31 mouse cellular contexts compared by ENCODE assay signal in the genomic region with DNA sequence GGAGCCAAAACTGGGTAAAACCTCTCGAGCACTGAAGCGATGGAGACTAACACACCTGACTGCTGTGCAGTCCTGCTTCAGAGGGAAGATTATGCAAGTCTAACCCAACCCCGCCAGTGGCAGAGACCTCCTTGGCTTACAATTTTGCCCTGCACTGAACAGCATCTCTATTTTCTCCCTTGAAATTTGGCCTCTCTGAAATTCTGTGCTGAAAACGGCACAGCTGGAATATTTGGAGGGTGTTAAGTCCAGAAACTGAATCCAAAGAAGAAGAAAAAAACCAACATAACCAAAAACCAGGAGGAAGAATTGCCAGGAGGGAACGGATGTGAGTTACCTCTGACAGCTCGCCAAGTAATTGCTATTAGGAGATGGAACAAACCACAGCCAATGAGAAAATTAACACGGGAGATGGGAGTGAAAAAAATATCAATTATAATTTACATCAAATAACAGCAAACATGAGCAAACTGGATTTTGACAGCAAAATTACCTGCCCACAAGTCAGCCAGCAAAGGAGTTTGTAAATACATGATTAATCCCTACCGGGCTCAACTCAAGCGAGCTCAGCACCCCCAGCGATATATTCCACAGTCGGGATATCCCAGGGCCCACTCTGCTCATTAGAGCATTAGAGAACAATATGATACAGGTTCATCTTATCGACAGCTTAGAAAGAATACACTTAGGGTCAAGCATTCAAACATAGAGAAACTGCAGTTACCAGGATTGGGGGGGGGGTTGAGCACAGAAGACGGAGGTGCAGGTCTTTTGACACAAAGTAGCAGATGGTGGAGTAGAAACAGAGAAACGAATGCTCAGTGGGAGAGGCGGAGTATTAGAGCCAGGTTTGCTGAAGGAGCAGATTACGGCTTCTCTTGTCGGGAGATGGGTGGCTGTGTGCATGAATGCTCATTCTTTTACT.
DNase-seq lines count a peak whose midpoint lies in the region; ATAC-seq and TF ChIP-seq lines count a peak whose summit lies in the region.
"Had no signal": no experiment of that assay in that cellular context is flagged by ENCODE, and none has a peak within 500 bp of the region (broad histone marks: within the 10 kb centered on the region; RNA-seq: fewer than 3 reads in every experiment).

No protein-coding gene starts in this region.

- intact Hi-C loops in heart, postnatal 14 days (cut with DNase I): no loop called here

- H3K9me3 ChIP-seq in midbrain, postnatal 0 days (ENCODE audit: low read length): no peaks in the 10 kb centered on the region
- H3K9me3 ChIP-seq in midbrain, embryonic 16.5 days (replicated peaks; ENCODE audit: control insufficient read depth, low read length, poor library complexity, severe bottlenecking): no peaks in the 10 kb centered on the region
- H3K9me3 ChIP-seq: embryonic facial prominence, embryonic 13.5 days; forebrain, embryonic 10.5 days; heart, embryonic 13.5 days; hindbrain, embryonic 13.5 days; limb, embryonic 12.5 days; liver, embryonic 15.5 days; midbrain, embryonic 13.5 days; neural tube, embryonic 15.5 days had no signal

- H3K36me3 ChIP-seq in midbrain, postnatal 0 days (ENCODE audit: insufficient read depth, low read length): peaks cover 4% of the 10 kb centered on the region; the same call in 1 of the 2 replicates
- no peaks in the 10 kb centered on the region for H3K36me3 ChIP-seq in midbrain, embryonic 16.5 days (ENCODE audit: control insufficient read depth, insufficient read depth, low read length)
- H3K36me3 ChIP-seq in small intestine, adult 2 months (ENCODE audit: control insufficient read depth, insufficient read depth, low read length): peaks cover 59% of the 10 kb centered on the region
- H3K36me3 ChIP-seq: forebrain, embryonic 10.5 days; hindbrain, embryonic 13.5 days; limb, embryonic 12.5 days; liver, embryonic 15.5 days; midbrain, embryonic 13.5 days; neural tube, embryonic 15.5 days had no signal

- H3K27me3 ChIP-seq in midbrain, postnatal 0 days (ENCODE audit: insufficient read depth, low read length): no peaks in the 10 kb centered on the region
- H3K27me3 ChIP-seq in midbrain, embryonic 16.5 days (ENCODE audit: control insufficient read depth, insufficient read depth, low read depth, low read length): no peaks in the 10 kb centered on the region
- no peaks in the 10 kb centered on the region for H3K27me3 ChIP-seq in small intestine, adult 2 months (ENCODE audit: control insufficient read depth, insufficient read depth, low read length)
- H3K27me3 ChIP-seq: embryonic facial prominence, embryonic 13.5 days; heart, embryonic 13.5 days; hindbrain, embryonic 13.5 days; limb, embryonic 12.5 days; liver, embryonic 15.5 days; midbrain, embryonic 13.5 days; neural tube, embryonic 15.5 days had no signal

- no peak overlapping the region for H3K4me2 ChIP-seq in midbrain, postnatal 0 days (ENCODE audit: low read depth, low read length, poor library complexity, severe bottlenecking)
- no peak overlapping the region for H3K4me2 ChIP-seq in midbrain, embryonic 16.5 days (ENCODE audit: low read length)
- H3K4me2 ChIP-seq: embryonic facial prominence, embryonic 13.5 days; heart, embryonic 13.5 days; hindbrain, embryonic 13.5 days; limb, embryonic 12.5 days; liver, embryonic 15.5 days; lung, embryonic 14.5 days; midbrain, embryonic 13.5 days; neural tube, embryonic 15.5 days had no signal

- no peak overlapping the region for H3K9ac ChIP-seq in midbrain, postnatal 0 days (replicated peaks; ENCODE audit: low read length, poor library complexity, severe bottlenecking)
- H3K9ac ChIP-seq in midbrain, embryonic 16.5 days (ENCODE audit: low read depth, low read length): no peak overlapping the region
- H3K9ac ChIP-seq: embryonic facial prominence, embryonic 13.5 days; heart, embryonic 13.5 days; hindbrain, embryonic 13.5 days; limb, embryonic 12.5 days; liver, embryonic 15.5 days; lung, embryonic 14.5 days; midbrain, embryonic 13.5 days; neural tube, embryonic 15.5 days had no signal

- TF ChIP-seq CTCF in midbrain, postnatal 0 days (IDR thresholded peaks at IDR 0.05): no peak
- TF ChIP-seq CTCF in small intestine, adult 2 months (IDR thresholded peaks at IDR 0.05; ENCODE audit: extremely low read depth, insufficient read length, insufficient replicate concordance, low read depth, low read length): no peak

- TF ChIP-seq POLR2A in small intestine, adult 2 months (IDR thresholded peaks at IDR 0.05; ENCODE audit: low read depth, low read length): no peak

- WGBS in midbrain, postnatal 0 days: 81% methylated on average over 17 of the region's 17 CpGs
- WGBS in midbrain, embryonic 16.5 days: 76% methylated on average over 17 of the region's 17 CpGs
- 92% methylated on average over 17 of the region's 17 CpGs for WGBS in small intestine, adult 2 months

- ATAC-seq in midbrain, postnatal 0 days (ENCODE audit: low FRiP score): no peak
- no peak for ATAC-seq in midbrain, embryonic 16.5 days
- ATAC-seq: CD4-positive, CD25-positive, alpha-beta regulatory T cell, adult 4 months; forebrain, embryonic 16.5 days; inflammation-experienced regulatory T-cells, adult 6 months; midbrain, embryonic 13.5 days had no signal

- no peaks in the 10 kb centered on the region for H3K4me1 ChIP-seq in midbrain, postnatal 0 days (ENCODE audit: insufficient read depth, low read length)
- no peaks in the 10 kb centered on the region for H3K4me1 ChIP-seq in midbrain, embryonic 16.5 days (ENCODE audit: control insufficient read depth, insufficient read depth, low read length)
- H3K4me1 ChIP-seq in small intestine, adult 2 months (ENCODE audit: control insufficient read depth, insufficient read depth, insufficient read length, low read length): peaks cover 13% of the 10 kb centered on the region
- H3K4me1 ChIP-seq: embryonic facial prominence, embryonic 13.5 days; hindbrain, embryonic 13.5 days; limb, embryonic 12.5 days; liver, embryonic 15.5 days; midbrain, embryonic 13.5 days; neural tube, embryonic 15.5 days had no signal

- DNase-seq in gastrocnemius, postnatal 25 days: peak; percentile 21
- DNase-seq in gastrocnemius, adult 8-10 months (ENCODE audit: low spot score in 2 of 2): no peak
- DNase-seq in heart, adult 9 months (ENCODE audit: low spot score in 2 of 2): peak; percentile 38 to 43
- DNase-seq in heart, postnatal 14 days: no peak
- peak; percentile 15 for DNase-seq in midbrain, postnatal 0 days (ENCODE audit: low spot score)
- DNase-seq: adrenal gland, postnatal 25 days; cerebellum, adult 8-10 months; gastrocnemius, postnatal 10 days; kidney, adult 11 months; kidney, postnatal 14 days; lung, embryonic 14.5 days; lung, postnatal 14 days; retina, postnatal 1 day; right cerebral cortex, postnatal 14 days; spleen, adult 18-20 months; thymus, adult 2 months; thymus, postnatal 36 days had no signal

- no peak overlapping the region for H3K27ac ChIP-seq in midbrain, postnatal 0 days (ENCODE audit: low read depth, low read length)
- no peak overlapping the region for H3K27ac ChIP-seq in midbrain, embryonic 16.5 days (ENCODE audit: low read length)
- H3K27ac ChIP-seq in small intestine, adult 2 months (ENCODE audit: insufficient read depth, low read depth, low read length): peak overlapping the region; percentile 28; the same call in 1 of the 2 replicates
- H3K27ac ChIP-seq: embryonic facial prominence, embryonic 13.5 days; forebrain, embryonic 10.5 days; heart, embryonic 13.5 days; hindbrain, embryonic 13.5 days; left cerebral cortex, adult 2 months; limb, embryonic 12.5 days; liver, embryonic 15.5 days; midbrain, embryonic 13.5 days; neural tube, embryonic 15.5 days had no signal

- no peak overlapping the region for H3K4me3 ChIP-seq in midbrain, postnatal 0 days (ENCODE audit: low read depth, low read length)
- no peak overlapping the region for H3K4me3 ChIP-seq in midbrain, embryonic 16.5 days (ENCODE audit: low read depth, low read length)
- no peak overlapping the region for H3K4me3 ChIP-seq in small intestine, adult 2 months (ENCODE audit: low read depth, low read length)
- H3K4me3 ChIP-seq: embryonic facial prominence, embryonic 13.5 days; forebrain, embryonic 10.5 days; heart, embryonic 13.5 days; hindbrain, embryonic 13.5 days; left cerebral cortex, adult 2 months; limb, embryonic 12.5 days; liver, embryonic 15.5 days; midbrain, embryonic 13.5 days; neural tube, embryonic 15.5 days had no signal

Comparison
In these comparisons a context has a peak if more than half of its experiments do, and no peak if none do; other contexts are left out.
1. DNase-seq: peak in gastrocnemius, postnatal 25 days (single experiment), heart, adult 9 months (2 of 2) and midbrain, postnatal 0 days (single experiment); none in gastrocnemius, adult 8-10 months (0 of 2) and heart, postnatal 14 days (0 of 2).